Mouse (Mus musculus) brain, embryonic 14.5 days (tissue): ENCODE data around the gene Btbd8.

ENCODE experiments used
- CTCF ChIP-seq: fragments of 200-500 bp; IDR thresholded peaks from 2 replicates; pipeline ENCODE4 v1.5.1; 2012; ENCODE audit warnings: inconsistent platforms, mild to moderate bottlenecking, moderate library complexity, borderline replicate concordance; ENCODE audit not compliant: insufficient read depth, insufficient read length; ENCODE audit errors: extremely low read depth
- POLR2A ChIP-seq: fragments of 200-500 bp; IDR thresholded peaks from 2 replicates; pipeline ENCODE4 v1.6.1; 2012; ENCODE audit warnings: mild to moderate bottlenecking, inconsistent platforms, borderline replicate concordance; ENCODE audit not compliant: poor library complexity, insufficient read depth, insufficient read length, severe bottlenecking; ENCODE audit errors: extremely low read depth

GRCm38 (mm10) chr5:107448784-107449183, 11.0 kb downstream of the Btbd8 start:
- TF ChIP-seq CTCF (no peak), POLR2A (no peak)
